Mouse (Mus musculus) E14TG2a.4 (cell line): ENCODE results near the gene Clhc1.

Source experiments
- CTCF ChIP-seq: conservative IDR thresholded peaks from 2 replicates; pipeline ENCODE4 v1.5.1; 2014; ENCODE audit warnings: low read length
- NANOG ChIP-seq: IDR thresholded peaks from 2 replicates; pipeline ENCODE4 v1.6.1; 2014; ENCODE audit warnings: borderline replicate concordance, low read length, mixed read lengths
- POU5F1 ChIP-seq: IDR thresholded peaks from 2 replicates; pipeline ENCODE4 v1.6.1; 2014; ENCODE audit warnings: low read length, borderline replicate concordance

DNA sequence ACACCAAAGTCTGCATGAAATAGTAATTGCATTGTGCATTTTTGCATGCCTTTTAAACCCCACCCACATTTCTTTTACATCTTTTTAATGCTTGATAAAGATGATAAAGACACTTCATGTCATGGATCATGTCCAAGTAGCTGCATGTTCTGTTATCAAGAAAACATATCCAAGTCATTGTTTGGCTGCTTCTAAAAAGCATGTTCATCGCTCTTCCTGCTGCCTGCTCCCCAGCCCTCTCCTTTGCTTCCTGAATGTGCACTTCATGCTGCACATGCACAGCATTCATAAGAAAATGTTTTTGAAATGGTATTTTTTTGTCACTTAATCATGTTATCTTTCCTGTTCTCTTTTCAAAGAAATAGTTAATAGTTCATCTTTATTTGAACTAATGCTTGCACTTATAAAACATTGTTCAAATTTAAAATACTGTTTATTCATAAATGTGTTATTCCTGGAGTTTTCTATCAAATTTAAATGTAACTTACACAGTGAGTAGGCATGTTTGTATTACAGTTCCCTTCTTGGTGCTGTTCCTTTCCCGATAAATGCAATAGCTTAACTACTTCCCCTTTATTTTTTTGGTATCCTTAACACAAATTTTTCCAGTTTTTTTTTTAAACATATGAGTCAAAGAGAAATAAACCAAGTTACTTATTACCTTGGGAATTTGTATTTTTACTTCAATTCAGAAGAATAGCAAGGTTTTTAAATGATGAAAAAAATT, 42.7 kb upstream of the Clhc1 start:
- TF ChIP-seq CTCF, result no peak
- no peak for TF ChIP-seq NANOG
- TF ChIP-seq POU5F1, result no peak
